7 mouse cellular contexts compared by ENCODE assay signal in genomic region chr7:6730241-6730640, GRCm38 (mm10). TPM values are rescaled to one million over a fixed set of nuclear protein-coding genes. Genes with fewer than 3 reads are reported as not detected.
DNase-seq lines count a peak whose midpoint lies in the region; ATAC-seq and TF ChIP-seq lines count a peak whose summit lies in the region.

TSS of gene Peg3 (minus strand) at chr7:6730431.
TSS of gene Usp29 (plus strand) at chr7:6730578.

- H3K9me3 ChIP-seq in intestine, embryonic 15.5 days, result peaks cover 5% of the 10 kb centered on the region; the same call in 1 of the 2 replicates

- peak within 1 kb of the TSS; percentile 60 for H3K4me3 ChIP-seq in bone marrow macrophage, adult 2 months (ENCODE audit: insufficient read depth, low read length)
- peak within 1 kb of the TSS; percentile 48 for H3K4me3 ChIP-seq in intestine, embryonic 15.5 days (replicated peaks)

- H3K4me2 ChIP-seq in intestine, embryonic 15.5 days (replicated peaks), result peak within 1 kb of the TSS; percentile 66

- no peak for TF ChIP-seq POLR2A in bone marrow macrophage, adult 2 months (IDR thresholded peaks at IDR 0.05; ENCODE audit: borderline replicate concordance, low read depth, low read length)

- no peak for TF ChIP-seq CTCF in bone marrow macrophage, adult 2 months (IDR thresholded peaks at IDR 0.05; ENCODE audit: low read depth, low read length)

- intact Hi-C loops in left cerebral cortex, postnatal 10 days (cut with DNase I), result loop anchor here (5.0 kb wide), 2 partner anchors 42 to 187 kb away; no protein-coding TSS in a partner anchor

- H3K36me3 ChIP-seq in intestine, embryonic 15.5 days, result no peaks in the 10 kb centered on the region

- ATAC-seq in intestine, embryonic 15.5 days, result peak; percentile 46
- peak; percentile 47; the same call in 1 of the 2 replicates for ATAC-seq in megakaryocyte-erythroid progenitor cell, adult 5-6 weeks (replicated peaks; ENCODE audit: low FRiP score, low TSS enrichment, poor library complexity, severe bottlenecking)

- DNase-seq in embryo, embryonic 11.5 days (ENCODE audit: low read depth, low spot score), result peak; percentile 84
- DNase-seq in gastrocnemius, postnatal 4 days (ENCODE audit: low spot score in 2 of 2), result peak; percentile 63 to 84
- peak; percentile 89 to 90 for DNase-seq in left cerebral cortex, postnatal 10 days (ENCODE audit: extremely low spot score in 1 of 2, low spot score in 2 of 2)
- peak; percentile 79 for DNase-seq in right cerebral cortex, postnatal 4 days

- no peaks in the 10 kb centered on the region for H3K4me1 ChIP-seq in bone marrow macrophage, adult 2 months (ENCODE audit: control insufficient read depth, insufficient read depth, low read length)
- H3K4me1 ChIP-seq in intestine, embryonic 15.5 days (replicated peaks), result no peaks in the 10 kb centered on the region

- H3K27ac ChIP-seq in bone marrow macrophage, adult 2 months (ENCODE audit: insufficient read depth, low read depth, low read length), result no peak within 1 kb of the TSS
- H3K27ac ChIP-seq in intestine, embryonic 15.5 days, result peak within 1 kb of the TSS; percentile 87

- 40% methylated on average over 24 of the region's 24 CpGs for WGBS in intestine, embryonic 15.5 days

- peak within 1 kb of the TSS; percentile 53 for H3K9ac ChIP-seq in intestine, embryonic 15.5 days

- H3K27me3 ChIP-seq in intestine, embryonic 15.5 days (replicated peaks), result no peaks in the 10 kb centered on the region

RNA-seq across cellular contexts. Expression of gene Peg3, which starts in this region (rescaled TPM):
- polyA plus RNA-seq in bone marrow macrophage, adult 2 months (2012; ENCODE audit: insufficient read depth, insufficient read length, missing spikeins), result 0.15 TPM in 1 of 2 replicates, not detected in the other
- total RNA-seq in gastrocnemius, postnatal 4 days (2021), result 100 to 1,000 TPM; 567 to 584 TPM
- 103 and 113 TPM in 2 replicates for polyA plus RNA-seq in intestine, embryonic 15.5 days (2015; fragmentation: Nextera tagmentation; extraction: Ambion mirVana)
- 100 to 1,000 TPM; 170 to 180 TPM for total RNA-seq in left cerebral cortex, postnatal 10 days (2021)
- total RNA-seq in megakaryocyte-erythroid progenitor cell, adult 5-6 weeks (2014; fragmentation: Nextera tagmentation), result not detected in 2 replicates
- total RNA-seq in megakaryocyte-erythroid progenitor cell, adult 5-6 weeks (2017), result not detected in 2 replicates

RNA-seq across cellular contexts. Expression of gene Usp29, which starts in this region (rescaled TPM):
- polyA plus RNA-seq in bone marrow macrophage, adult 2 months (2012; ENCODE audit: insufficient read depth, insufficient read length, missing spikeins), result 0.32 TPM in 1 of 2 replicates, not detected in the other
- total RNA-seq in gastrocnemius, postnatal 4 days (2021), result 10 to 100 TPM; 26.6 to 33.7 TPM
- 3.4 and 4.1 TPM in 2 replicates for polyA plus RNA-seq in intestine, embryonic 15.5 days (2015; fragmentation: Nextera tagmentation; extraction: Ambion mirVana)
- total RNA-seq in left cerebral cortex, postnatal 10 days (2021), result 10 to 100 TPM; 57.4 to 60.2 TPM
- not detected in 2 replicates for total RNA-seq in megakaryocyte-erythroid progenitor cell, adult 5-6 weeks (2014; fragmentation: Nextera tagmentation)
- not detected in 2 replicates for total RNA-seq in megakaryocyte-erythroid progenitor cell, adult 5-6 weeks (2017)

Comparison
In these comparisons a context has a peak if more than half of its experiments do, and no peak if none do; other contexts are left out.
1. RNA of gene Peg3 (total RNA-seq): 567 to 584 TPM in gastrocnemius, postnatal 4 days and 170 to 180 TPM in left cerebral cortex, postnatal 10 days; not detected in megakaryocyte-erythroid progenitor cell, adult 5-6 weeks; every median in the first group is over 100 times any median in the second.
2. RNA of gene Usp29 (total RNA-seq): 57.4 to 60.2 TPM in left cerebral cortex, postnatal 10 days and 26.6 to 33.7 TPM in gastrocnemius, postnatal 4 days; not detected in megakaryocyte-erythroid progenitor cell, adult 5-6 weeks; every median in the first group is over 10 times any median in the second.
3. RNA of gene Peg3 (polyA plus RNA-seq): 103 to 113 TPM in intestine, embryonic 15.5 days; 0.15 TPM in bone marrow macrophage, adult 2 months; every median in the first group is over 10 times any median in the second.
4. Peak in ATAC-seq in megakaryocyte-erythroid progenitor cell, adult 5-6 weeks; RNA of the genes that start here not detected or under 1 TPM.
5. Peak in every context shown above with its lines, with median percentiles within 50 percentile points of each other: DNase-seq.